Mouse (Mus musculus) C2C12 (cell line): Measurements from ENCODE around the gene Cngb1. TPM values are rescaled to one million over a fixed set of nuclear protein-coding genes. Genes with fewer than 3 reads are reported as not detected.

Experiments
- H3K27me3 ChIP-seq: one replicate; pipeline ENCODE4 v1.6.1; 2011; ENCODE audit not compliant: control insufficient read depth, insufficient read depth, insufficient read length
- H3K36me3 ChIP-seq: one replicate; pipeline ENCODE4 v1.6.1; 2011; ENCODE audit not compliant: control insufficient read depth, insufficient read depth
- H3K4me3 ChIP-seq: one replicate; pipeline ENCODE4 v1.5.1; 2011; ENCODE audit warnings: mild to moderate bottlenecking, control low read depth; ENCODE audit not compliant: poor library complexity, insufficient read depth, severe bottlenecking
- H3K79me2 ChIP-seq: one replicate; pipeline ENCODE4 v1.6.1; 2011; ENCODE audit not compliant: control insufficient read depth, insufficient read depth
- H3K79me3 ChIP-seq: one replicate; pipeline ENCODE4 v1.6.1; 2011; ENCODE audit warnings: low read depth, control low read depth
- H3ac ChIP-seq: one replicate; pipeline ENCODE3; 2011; ENCODE audit warnings: low read depth; ENCODE audit not compliant: control insufficient read depth, insufficient read length
- CEBPB ChIP-seq: IDR thresholded peaks from one replicate; pipeline ENCODE4 v1.6.1; 2011; ENCODE audit warnings: low read depth, mild to moderate bottlenecking, control low read depth, moderate library complexity
- CTCF ChIP-seq: IDR thresholded peaks from one replicate; pipeline ENCODE4 v1.5.1; 2011; ENCODE audit not compliant: control insufficient read depth, insufficient read depth, insufficient read length
- FOSL1 ChIP-seq: IDR thresholded peaks from one replicate; pipeline ENCODE4 v1.8.0; 2011; ENCODE audit warnings: mild to moderate bottlenecking, low read length; ENCODE audit not compliant: poor library complexity, insufficient read depth, severe bottlenecking
- MAX ChIP-seq: IDR thresholded peaks from one replicate; pipeline ENCODE4 v1.6.1; 2011; ENCODE audit warnings: mild to moderate bottlenecking, control low read depth
- MYOD1 ChIP-seq: IDR thresholded peaks from one replicate; pipeline ENCODE4 v1.6.1; 2011; ENCODE audit warnings: low read depth; ENCODE audit not compliant: control insufficient read depth, insufficient read length
- MYOG ChIP-seq: IDR thresholded peaks from one replicate; pipeline ENCODE4 v1.6.1; 2011; ENCODE audit not compliant: control insufficient read depth, insufficient read length; ENCODE audit errors: extremely low read depth
- USF1 ChIP-seq: IDR thresholded peaks from one replicate; pipeline ENCODE4 v1.6.1; 2011; ENCODE audit warnings: low read depth, mild to moderate bottlenecking, control low read depth, moderate library complexity
- polyA plus RNA-seq: library from polyadenylated mRNA; unstranded; fragments of >200 nt; fragmentation: generic; extraction: Trizol; gene quantifications from one replicate; pipeline ENCODE4 v1.2.1, GENCODE M21; 2012; ENCODE audit warnings: missing spikeins

Cngb1 gene
- polyA plus RNA-seq, 1 experiment, result under 0.01 TPM

DNA sequence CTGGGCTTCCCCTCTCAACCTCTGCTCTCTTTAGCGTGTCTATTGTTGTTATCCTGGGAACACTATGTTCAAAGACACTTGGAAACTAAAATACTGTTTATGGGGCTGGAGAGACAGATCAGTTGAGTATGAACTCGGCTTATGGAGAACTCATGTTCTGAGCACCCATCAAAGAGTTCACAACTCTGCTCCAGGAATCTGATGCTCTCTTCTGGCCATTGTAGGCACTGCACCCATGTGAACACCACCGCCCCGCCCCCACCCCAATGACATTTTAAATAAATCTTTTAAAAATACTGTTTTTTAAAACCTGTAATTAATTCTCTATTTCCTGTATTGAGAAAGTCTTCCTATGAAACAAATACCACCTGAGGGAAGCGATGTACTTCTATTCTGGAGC lies 4.0 kb downstream of the Cngb1 start:
- TF ChIP-seq MYOG (no peak), CTCF (no peak), MAX (no peak), FOSL1 (no peak), MYOD1 (no peak)

GRCm38 (mm10) chr8:95293891-95294290 lies 12.5 kb downstream of the Cngb1 start:
- Histone ChIP-seq H3K36me3 (no peaks in the 10 kb centered on the region), H3ac (no peak overlapping the region), H3K4me3 (no peak overlapping the region), H3K27me3 (peaks cover 13% of the 10 kb centered on the region), H3K79me2 (no peaks in the 10 kb centered on the region), H3K79me3 (no peaks in the 10 kb centered on the region)
- TF ChIP-seq USF1 (no peak), CTCF (no peak), MAX (no peak), MYOD1 (no peak), FOSL1 (no peak), CEBPB (no peak), MYOG (no peak)

More for the DNA sequence above, 4.0 kb downstream of the Cngb1 start:
- no peak overlapping the region for H3ac ChIP-seq
- H3K4me3 ChIP-seq, result no peak overlapping the region
- peaks cover 21% of the 10 kb centered on the region for H3K27me3 ChIP-seq
- H3K79me3 ChIP-seq, result no peaks in the 10 kb centered on the region
- H3K36me3 ChIP-seq, result no peaks in the 10 kb centered on the region
- H3K79me2 ChIP-seq, result no peaks in the 10 kb centered on the region

DNA sequence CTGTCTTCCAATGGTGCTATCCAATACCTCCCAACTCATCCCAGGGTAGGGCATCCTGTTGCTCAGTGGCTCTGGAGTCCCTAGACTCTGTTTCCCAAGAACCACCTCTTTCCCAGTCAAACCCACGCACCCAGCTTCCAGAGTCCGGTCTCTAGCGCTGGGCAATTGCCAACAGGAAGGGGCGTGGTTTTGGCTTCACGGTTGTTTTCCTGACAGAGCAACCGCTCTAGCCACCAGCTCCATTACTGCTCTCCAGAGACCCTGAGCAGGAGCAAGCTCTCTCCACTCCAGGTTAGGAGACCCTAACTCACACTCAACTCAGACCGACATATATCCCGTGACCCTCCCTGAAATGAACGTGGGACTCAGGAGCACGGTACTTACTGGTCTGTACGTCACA lies 13.2 kb downstream of the Cngb1 start:
- no peak overlapping the region for H3K4me3 ChIP-seq
- no peaks in the 10 kb centered on the region for H3K36me3 ChIP-seq
- no peaks in the 10 kb centered on the region for H3K79me3 ChIP-seq
- peaks cover 13% of the 10 kb centered on the region for H3K27me3 ChIP-seq
- TF ChIP-seq CEBPB, result no peak
- no peak for TF ChIP-seq USF1
- no peak for TF ChIP-seq MYOG
- TF ChIP-seq MAX, result no peak
- TF ChIP-seq FOSL1, result no peak
- no peak for TF ChIP-seq CTCF
- no peak for TF ChIP-seq MYOD1
- no peak overlapping the region for H3ac ChIP-seq
- H3K79me2 ChIP-seq, result no peaks in the 10 kb centered on the region

DNA sequence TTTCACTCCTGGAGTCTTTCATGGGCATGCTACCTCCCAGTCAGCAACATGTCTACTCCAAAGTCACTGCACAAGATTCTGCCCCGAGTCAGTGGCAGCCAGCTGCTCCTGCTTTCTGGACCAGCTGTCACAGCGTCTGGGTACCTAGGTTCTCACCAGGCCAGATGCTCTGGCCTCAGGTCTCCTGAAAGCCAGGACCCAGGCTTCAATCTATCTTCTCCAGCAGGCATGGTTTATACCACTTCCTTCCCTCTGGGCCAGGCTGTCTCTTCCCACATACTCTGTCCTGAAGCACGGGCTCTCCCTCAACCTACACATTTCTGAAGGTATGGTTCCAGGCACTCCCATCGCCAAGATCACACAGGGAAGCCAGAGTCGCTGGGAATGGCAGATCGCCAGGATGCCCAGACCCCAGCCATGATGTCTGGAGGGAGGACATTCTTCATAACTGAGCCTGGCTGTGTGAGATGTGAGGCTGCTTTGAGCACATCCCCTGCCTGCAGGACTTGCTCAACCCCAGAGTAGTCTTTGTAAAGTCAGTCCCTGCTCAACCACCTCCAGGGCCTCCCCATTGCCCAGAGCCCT lies 17.2 kb downstream of the Cngb1 start:
- no peak for TF ChIP-seq MYOD1
- TF ChIP-seq CTCF, result no peak
- TF ChIP-seq MAX, result no peak
- no peak for TF ChIP-seq CEBPB
- no peak for TF ChIP-seq FOSL1

GRCm38 (mm10) chr8:95281493-95281892 lies 24.9 kb downstream of the Cngb1 start:
- no peak for TF ChIP-seq MAX
- TF ChIP-seq MYOG, result no peak
- no peak overlapping the region for H3K4me3 ChIP-seq
- H3K27me3 ChIP-seq, result no peaks in the 10 kb centered on the region
- H3K79me2 ChIP-seq, result no peaks in the 10 kb centered on the region
- H3K36me3 ChIP-seq, result no peaks in the 10 kb centered on the region
- H3K79me3 ChIP-seq, result no peaks in the 10 kb centered on the region
- H3ac ChIP-seq, result no peak overlapping the region

More for the DNA sequence above, 17.2 kb downstream of the Cngb1 start:
- Histone ChIP-seq H3K4me3 (no peak overlapping the region), H3K36me3 (no peaks in the 10 kb centered on the region), H3ac (no peak overlapping the region), H3K27me3 (peaks cover 13% of the 10 kb centered on the region), H3K79me3 (no peaks in the 10 kb centered on the region), H3K79me2 (no peaks in the 10 kb centered on the region)

GRCm38 (mm10) chr8:95272871-95273270 lies 33.5 kb downstream of the Cngb1 start:
- H3K27me3 ChIP-seq, result no peaks in the 10 kb centered on the region
- no peaks in the 10 kb centered on the region for H3K36me3 ChIP-seq
- H3ac ChIP-seq, result no peak overlapping the region
- no peaks in the 10 kb centered on the region for H3K79me3 ChIP-seq
- no peaks in the 10 kb centered on the region for H3K79me2 ChIP-seq
- TF ChIP-seq MYOG (no peak), MAX (no peak), CTCF (no peak), MYOD1 (no peak), FOSL1 (no peak), USF1 (no peak), CEBPB (no peak)
- H3K4me3 ChIP-seq, result no peak overlapping the region
